Mouse (Mus musculus): ENCODE data around the gene Ralgps1. TPM values are rescaled to one million over a fixed set of nuclear protein-coding genes. Genes with fewer than 3 reads are reported as not detected.
"Not testable (repeated sequence)": the region's sequence is repeated elsewhere in the genome, so short reads cannot be mapped to it uniquely, and the experiment has no call there.

Gene Ralgps1
- polyA plus RNA-seq, 1 experiment from 2014 or later, result 3.2 TPM

DNA sequence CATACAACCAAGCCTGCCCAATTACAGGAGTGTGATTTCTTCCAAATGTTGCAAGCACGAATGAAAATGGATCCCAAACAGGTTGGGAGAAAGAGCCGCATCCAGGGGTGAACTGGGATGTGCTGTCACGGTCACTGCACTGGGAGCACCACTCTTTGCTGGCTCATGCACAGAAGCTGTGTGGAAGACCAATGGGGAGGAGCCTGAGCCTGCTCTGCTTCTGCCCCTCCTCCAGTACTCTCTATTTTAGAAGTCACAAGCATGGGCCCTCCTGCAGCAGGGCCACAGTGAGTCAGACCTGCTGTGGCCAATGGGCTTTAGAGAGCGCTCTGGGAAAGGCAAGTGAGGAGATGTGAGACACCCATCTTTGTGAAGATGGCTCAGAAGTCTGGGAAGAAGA lies 25.3 kb downstream of the Ralgps1 start:
- 0 out of 2 replicates have a peak overlapping the region, but pooled peaks have one; percentile 2 for H3K27ac ChIP-seq (replicated peaks)
- no peaks in the 10 kb centered on the region for H3K36me3 ChIP-seq
- H3K9me3 ChIP-seq (replicated peaks), result no peaks in the 10 kb centered on the region
- H3K4me2 ChIP-seq (replicated peaks), result no peak overlapping the region
- no peak for ATAC-seq (ENCODE audit: insufficient number of reproducible peaks, low FRiP score, low TSS enrichment, low read depth)
- peaks cover 20% of the 10 kb centered on the region for H3K4me1 ChIP-seq
- 64% methylated on average over 4 of the region's 4 CpGs for WGBS
- H3K9ac ChIP-seq, result no peak overlapping the region
- H3K27me3 ChIP-seq, result no peaks in the 10 kb centered on the region; the same call in 1 of the 2 replicates
- no peak overlapping the region for H3K4me3 ChIP-seq (replicated peaks)

DNA sequence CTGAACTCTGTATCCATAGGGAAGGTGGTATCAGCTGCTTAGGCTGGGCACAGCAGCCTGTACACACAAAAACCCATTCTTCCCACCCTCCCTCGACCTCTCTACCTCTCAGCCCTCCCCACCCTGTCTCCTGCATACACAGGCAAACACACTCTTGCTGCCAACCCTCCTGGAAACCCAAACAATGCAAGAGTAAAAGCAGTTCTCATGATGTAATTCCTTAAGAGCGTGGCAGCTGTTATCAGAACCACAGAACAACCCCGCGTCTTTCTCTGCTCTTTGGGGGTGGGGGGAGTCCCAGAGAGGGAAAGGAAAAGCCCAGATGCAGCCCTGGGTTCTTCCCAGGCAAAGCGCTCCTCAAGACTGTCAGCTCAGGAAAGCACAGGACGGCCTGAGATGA lies 25.8 kb downstream of the Ralgps1 start:
- ATAC-seq (ENCODE audit: insufficient number of reproducible peaks, low FRiP score, low TSS enrichment, low read depth), result no peak
- H3K27me3 ChIP-seq, result no peaks in the 10 kb centered on the region; the same call in 1 of the 2 replicates
- 27% methylated on average over 6 of the region's 6 CpGs for WGBS
- H3K9ac ChIP-seq, result no peak overlapping the region
- no peak overlapping the region; the same call in 1 of the 2 replicates for H3K27ac ChIP-seq (replicated peaks)
- no peak overlapping the region for H3K4me2 ChIP-seq (replicated peaks)
- H3K4me3 ChIP-seq (replicated peaks), result no peak overlapping the region
- H3K4me1 ChIP-seq, result peaks cover 20% of the 10 kb centered on the region
- no peaks in the 10 kb centered on the region for H3K36me3 ChIP-seq
- no peaks in the 10 kb centered on the region for H3K9me3 ChIP-seq (replicated peaks)

DNA sequence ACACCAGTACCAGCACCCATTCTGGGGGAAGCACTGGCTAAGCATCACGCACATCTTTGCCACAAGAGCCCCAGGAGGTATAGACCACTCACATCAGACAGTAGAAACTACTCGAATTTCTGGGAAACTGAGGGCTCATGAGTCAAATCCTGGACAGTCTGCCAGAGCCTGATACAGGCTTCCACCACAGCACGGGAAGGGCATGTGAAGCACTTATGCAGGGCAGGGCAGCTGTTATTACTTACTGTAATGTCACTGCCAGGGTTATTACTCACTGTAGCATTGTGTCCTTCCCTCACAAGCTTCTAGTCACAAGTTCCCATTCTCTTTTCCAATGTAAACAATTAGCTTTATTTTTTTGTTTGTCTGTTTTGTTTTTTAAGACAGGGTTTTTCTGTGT lies 27.9 kb downstream of the Ralgps1 start:
- Histone ChIP-seq H3K4me2 (replicated peaks) (no peak overlapping the region), H3K9ac (no peak overlapping the region), H3K4me3 (replicated peaks) (no peak overlapping the region), H3K4me1 (peaks cover 20% of the 10 kb centered on the region), H3K9me3 (replicated peaks) (no peaks in the 10 kb centered on the region), H3K27ac (replicated peaks) (no peak overlapping the region), H3K27me3 (no peaks in the 10 kb centered on the region; the same call in 1 of the 2 replicates), H3K36me3 (no peaks in the 10 kb centered on the region)
- WGBS, result 55% methylated on average over 3 of the region's 3 CpGs
- no peak for ATAC-seq (ENCODE audit: insufficient number of reproducible peaks, low FRiP score, low TSS enrichment, low read depth)

DNA sequence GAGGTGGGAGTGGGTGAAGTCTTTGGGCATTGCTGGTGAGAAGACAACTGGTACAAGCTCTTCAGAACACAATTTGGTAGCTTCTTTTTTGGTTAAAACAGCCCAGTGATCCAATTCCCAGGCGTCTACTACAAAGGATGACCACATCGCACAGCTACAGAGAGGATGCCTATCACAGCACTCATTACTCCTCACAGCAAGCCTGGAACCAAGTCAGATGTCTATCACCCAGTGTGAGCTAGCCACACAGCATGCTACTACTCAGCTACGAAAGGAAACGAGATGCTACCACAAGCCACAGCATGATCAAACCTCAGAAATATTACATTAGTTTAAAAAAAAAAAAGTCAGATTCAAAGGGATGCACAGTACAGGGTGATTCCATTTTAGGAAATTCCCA lies 29.1 kb downstream of the Ralgps1 start:
- Histone ChIP-seq H3K36me3 (no peaks in the 10 kb centered on the region), H3K27ac (replicated peaks) (no peak overlapping the region), H3K4me3 (replicated peaks) (no peak overlapping the region), H3K27me3 (no peaks in the 10 kb centered on the region; the same call in 1 of the 2 replicates), H3K9ac (no peak overlapping the region), H3K4me2 (replicated peaks) (no peak overlapping the region), H3K9me3 (replicated peaks) (no peaks in the 10 kb centered on the region), H3K4me1 (peaks cover 20% of the 10 kb centered on the region)
- WGBS, result 75% methylated on average over 4 of the region's 4 CpGs
- ATAC-seq (ENCODE audit: insufficient number of reproducible peaks, low FRiP score, low TSS enrichment, low read depth), result no peak

DNA sequence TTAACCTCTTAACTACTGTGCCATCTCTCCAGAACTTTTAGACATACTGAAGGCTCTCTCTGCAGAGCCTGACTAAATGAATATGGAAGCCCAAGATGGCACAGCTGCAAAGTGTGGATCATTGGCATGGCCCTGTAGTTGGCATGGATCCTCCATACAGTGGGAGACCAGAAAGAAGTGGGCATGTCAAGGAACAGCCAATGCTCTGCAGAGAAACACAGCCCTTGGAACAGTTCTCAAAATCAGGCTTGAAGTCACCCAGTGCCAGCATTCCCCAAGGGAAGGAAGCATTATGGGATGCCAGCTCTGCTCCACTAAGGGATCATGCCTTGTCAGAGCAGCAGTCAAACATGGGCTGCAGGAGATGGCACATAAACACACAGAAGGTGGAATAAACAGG lies 35.5 kb downstream of the Ralgps1 start:
- Histone ChIP-seq H3K4me2 (replicated peaks) (no peak overlapping the region), H3K9me3 (replicated peaks) (no peaks in the 10 kb centered on the region), H3K27ac (replicated peaks) (no peak overlapping the region), H3K4me3 (replicated peaks) (no peak overlapping the region), H3K9ac (no peak overlapping the region), H3K27me3 (no peaks in the 10 kb centered on the region), H3K4me1 (no peaks in the 10 kb centered on the region), H3K36me3 (0 out of 2 replicates have a peak, but pooled peaks cover 6% of the 10 kb centered on the region)
- no peak for ATAC-seq (ENCODE audit: insufficient number of reproducible peaks, low FRiP score, low TSS enrichment, low read depth)

DNA sequence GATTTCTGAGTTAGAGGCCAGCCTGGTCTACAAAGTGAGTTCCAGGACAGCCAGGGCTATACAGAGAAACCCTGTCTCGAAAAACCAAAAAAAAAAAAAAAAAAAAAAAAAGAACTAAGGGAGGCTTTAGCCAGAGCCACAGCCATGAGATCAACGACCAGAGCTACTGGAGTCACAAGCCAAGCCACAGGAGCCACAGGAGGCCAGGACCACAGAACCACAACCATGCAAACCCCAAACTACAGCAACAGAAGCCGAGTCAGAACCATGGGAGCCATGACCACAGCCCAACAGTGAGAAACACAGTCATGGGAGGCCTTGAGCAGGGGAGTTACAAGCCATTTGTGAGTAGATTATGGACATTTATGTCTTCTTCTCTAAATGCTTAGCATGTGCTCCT lies 41.7 kb downstream of the Ralgps1 start:
- H3K4me2 ChIP-seq (replicated peaks), result no peak overlapping the region
- H3K9ac ChIP-seq, result no peak overlapping the region
- no peaks in the 10 kb centered on the region for H3K27me3 ChIP-seq
- no peaks in the 10 kb centered on the region for H3K4me1 ChIP-seq
- ATAC-seq (ENCODE audit: insufficient number of reproducible peaks, low FRiP score, low TSS enrichment, low read depth), result no peak
- WGBS, result 70% methylated on average over 2 of the region's 3 CpGs
- no peaks in the 10 kb centered on the region for H3K9me3 ChIP-seq (replicated peaks)
- H3K36me3 ChIP-seq, result no peaks in the 10 kb centered on the region
- no peak overlapping the region for H3K27ac ChIP-seq (replicated peaks)
- no peak overlapping the region for H3K4me3 ChIP-seq (replicated peaks)

DNA sequence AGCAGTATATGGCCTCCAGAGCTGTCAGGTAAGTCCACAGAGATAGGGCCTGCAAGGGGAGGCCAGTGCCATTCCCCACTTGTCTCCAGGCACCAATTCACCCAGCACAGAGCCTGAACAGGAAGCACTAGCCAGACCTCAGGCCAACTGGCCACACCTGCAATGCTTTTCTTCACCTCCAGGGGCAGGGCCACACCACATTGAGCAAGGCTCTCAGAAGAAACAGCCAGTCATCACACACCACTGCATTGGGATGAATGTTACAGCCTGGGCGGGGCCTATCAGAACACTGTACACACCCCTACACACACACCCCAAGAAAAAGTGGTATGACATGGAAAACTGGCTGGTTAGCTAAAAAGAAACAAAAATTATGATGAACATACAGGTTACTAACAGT lies 42.3 kb downstream of the Ralgps1 start:
- Histone ChIP-seq H3K4me1 (peaks cover 5% of the 10 kb centered on the region), H3K9ac (no peak overlapping the region), H3K9me3 (replicated peaks) (no peaks in the 10 kb centered on the region), H3K27ac (replicated peaks) (no peak overlapping the region), H3K4me3 (replicated peaks) (no peak overlapping the region), H3K27me3 (no peaks in the 10 kb centered on the region), H3K36me3 (no peaks in the 10 kb centered on the region), H3K4me2 (replicated peaks) (no peak overlapping the region)
- no peak for ATAC-seq (ENCODE audit: insufficient number of reproducible peaks, low FRiP score, low TSS enrichment, low read depth)
- WGBS, result 88% methylated on average over 1 of the region's 1 CpGs

DNA sequence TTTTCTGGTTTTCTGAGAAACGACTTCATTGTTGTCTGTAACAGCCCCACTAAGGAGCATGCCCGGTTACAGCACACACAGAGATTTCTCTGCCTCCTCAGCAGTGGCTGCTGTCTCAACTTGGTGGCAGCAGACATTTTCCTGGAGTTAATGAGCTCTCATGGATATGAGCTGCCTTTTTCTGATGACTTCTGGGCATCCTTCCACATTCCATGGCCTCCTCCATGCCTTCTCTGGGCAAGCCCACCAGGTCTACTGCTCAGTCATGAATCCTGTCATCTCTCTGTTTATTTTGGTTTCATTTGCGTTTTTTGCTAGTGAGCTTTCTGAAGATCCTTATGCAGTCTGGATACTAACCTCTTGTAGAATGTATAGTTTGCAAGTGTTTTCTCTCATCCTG lies 45.9 kb downstream of the Ralgps1 start:
- Histone ChIP-seq H3K27me3 (no peaks in the 10 kb centered on the region), H3K4me3 (replicated peaks) (no peak overlapping the region), H3K4me1 (peaks cover 8% of the 10 kb centered on the region), H3K27ac (replicated peaks) (no peak overlapping the region), H3K4me2 (replicated peaks) (no peak overlapping the region), H3K36me3 (no peaks in the 10 kb centered on the region), H3K9me3 (replicated peaks) (no peaks in the 10 kb centered on the region), H3K9ac (no peak overlapping the region)
- WGBS, result 50% methylated on average over 3 of the region's 3 CpGs
- no peak for ATAC-seq (ENCODE audit: insufficient number of reproducible peaks, low FRiP score, low TSS enrichment, low read depth)

DNA sequence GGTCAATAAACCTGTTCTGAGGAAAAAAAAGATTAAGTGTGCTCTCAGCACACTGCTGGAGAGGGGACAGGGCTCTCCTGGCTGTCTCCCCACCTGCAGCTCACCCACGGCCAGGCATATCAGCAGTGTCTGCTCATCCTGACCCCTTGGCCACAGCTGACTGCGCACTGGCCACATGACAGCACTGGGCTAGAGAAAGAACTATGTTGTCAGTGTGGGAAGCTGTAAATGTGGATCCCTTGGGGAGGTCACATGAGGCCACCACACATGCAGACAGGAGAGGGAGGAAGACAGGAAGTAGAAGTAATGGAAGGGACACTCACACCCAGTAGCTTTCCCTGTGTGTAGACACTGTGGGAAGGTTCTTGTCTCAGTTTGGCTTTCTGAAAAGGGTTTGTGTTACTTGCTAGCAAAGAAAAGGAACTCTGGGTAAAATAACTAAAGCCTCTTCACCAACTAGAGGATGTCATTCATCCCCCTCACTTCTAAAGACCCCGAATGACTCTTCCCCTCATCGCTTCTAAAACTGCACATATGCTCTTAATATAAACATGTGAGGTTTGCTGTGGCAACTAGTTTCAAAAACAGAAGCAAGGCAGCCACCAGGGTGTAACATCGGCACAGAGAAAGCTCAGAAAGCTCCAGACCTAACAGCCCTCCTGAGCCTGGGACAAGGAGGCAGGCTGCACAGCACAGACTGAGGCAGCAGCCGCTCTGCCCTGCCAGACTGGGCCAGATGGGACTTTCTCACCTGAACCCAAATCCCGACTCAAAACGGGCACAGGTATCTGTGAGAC lies 47.3 kb downstream of the Ralgps1 start:
- Histone ChIP-seq H3K27me3 (no peaks in the 10 kb centered on the region), H3K27ac (replicated peaks) (no peak overlapping the region), H3K36me3 (no peaks in the 10 kb centered on the region), H3K4me3 (replicated peaks) (no peak overlapping the region), H3K4me1 (peaks cover 11% of the 10 kb centered on the region), H3K9me3 (replicated peaks) (no peaks in the 10 kb centered on the region), H3K4me2 (replicated peaks) (no peak overlapping the region), H3K9ac (no peak overlapping the region)
- WGBS, result 47% methylated on average over 8 of the region's 8 CpGs
- no peak for ATAC-seq (ENCODE audit: insufficient number of reproducible peaks, low FRiP score, low TSS enrichment, low read depth)

DNA sequence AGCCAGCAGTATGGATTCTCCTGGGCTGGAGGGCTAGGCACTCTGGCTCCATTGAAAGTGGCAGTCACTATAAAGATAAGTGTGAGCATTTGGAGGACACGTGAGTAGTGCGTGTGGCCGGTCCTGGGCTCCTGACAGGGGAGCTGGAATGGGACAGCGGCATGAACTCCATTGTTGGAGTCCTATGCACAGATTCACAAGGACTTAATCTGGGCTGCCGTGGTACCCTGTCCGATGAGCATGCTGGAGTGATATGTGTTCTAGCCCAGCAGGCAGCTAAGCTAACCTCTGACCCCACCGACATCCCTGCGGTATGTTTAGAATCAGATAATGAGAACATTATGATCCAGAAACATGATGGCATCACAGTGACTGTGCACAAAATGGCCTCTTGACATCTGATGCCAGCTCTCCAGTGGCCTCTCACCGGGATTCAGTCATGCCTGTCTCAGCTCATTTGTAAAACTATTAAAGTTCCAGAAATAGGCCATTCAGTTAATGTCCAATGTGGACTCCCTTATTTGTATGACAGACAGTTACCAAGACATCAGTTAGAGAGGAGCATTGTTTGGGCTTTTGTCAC lies 48.2 kb downstream of the Ralgps1 start:
- not testable (repeated sequence) for H3K4me2 ChIP-seq (replicated peaks); H3K27me3 ChIP-seq; H3K4me3 ChIP-seq (replicated peaks); H3K9me3 ChIP-seq (replicated peaks); H3K27ac ChIP-seq (replicated peaks); ATAC-seq (ENCODE audit: insufficient number of reproducible peaks, low FRiP score, low TSS enrichment, low read depth); H3K36me3 ChIP-seq; H3K9ac ChIP-seq
- 59% methylated on average over 9 of the region's 9 CpGs for WGBS
- H3K4me1 ChIP-seq, result peaks cover 18% of the 10 kb centered on the region

DNA sequence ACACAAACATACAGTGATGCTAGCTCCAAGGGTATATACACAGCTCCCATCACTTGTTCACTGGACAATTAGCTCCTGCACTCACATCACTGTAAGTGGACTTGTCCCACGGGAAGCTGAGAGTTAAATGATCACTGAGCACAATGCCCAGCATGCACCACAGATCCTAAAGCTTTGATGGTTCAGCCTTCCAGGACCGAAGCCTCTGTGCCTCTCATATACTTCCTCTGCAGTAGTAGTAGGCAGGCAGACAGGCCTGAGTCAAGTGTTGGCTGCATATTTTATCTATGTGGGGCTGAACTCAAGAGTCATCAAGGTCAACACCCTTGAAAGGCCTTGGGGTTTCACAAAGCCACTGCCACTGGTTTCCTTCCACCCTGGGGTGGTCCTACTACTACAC lies 49.6 kb downstream of the Ralgps1 start:
- 81% methylated on average over 2 of the region's 2 CpGs for WGBS
- ATAC-seq (ENCODE audit: insufficient number of reproducible peaks, low FRiP score, low TSS enrichment, low read depth), result no peak
- no peak overlapping the region for H3K4me3 ChIP-seq (replicated peaks)

DNA sequence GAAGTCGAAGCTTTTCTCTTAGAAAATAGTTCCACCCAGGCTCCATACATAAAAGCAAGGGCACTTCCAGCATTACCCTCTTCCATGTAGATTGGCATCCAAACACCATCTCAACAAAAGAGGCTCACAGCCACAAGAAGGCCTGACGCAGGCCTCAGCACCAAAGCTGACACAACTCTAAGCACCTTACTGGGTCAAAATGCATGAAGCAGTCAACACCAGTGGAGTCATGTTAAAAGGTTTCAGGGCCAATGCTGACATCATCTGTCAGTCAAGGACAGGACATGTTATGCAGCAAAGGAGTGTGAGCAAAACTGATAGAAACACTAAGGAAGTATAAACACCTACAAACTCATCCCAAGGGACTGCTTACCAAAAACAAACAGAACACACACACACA lies 50.3 kb downstream of the Ralgps1 start:
- WGBS, result 76% methylated on average over 2 of the region's 2 CpGs
- Histone ChIP-seq H3K9me3 (replicated peaks) (no peaks in the 10 kb centered on the region), H3K27ac (replicated peaks) (no peak overlapping the region), H3K4me3 (replicated peaks) (no peak overlapping the region), H3K27me3 (no peaks in the 10 kb centered on the region), H3K4me1 (peaks cover 31% of the 10 kb centered on the region), H3K4me2 (replicated peaks) (no peak overlapping the region), H3K9ac (no peak overlapping the region), H3K36me3 (no peaks in the 10 kb centered on the region)
- no peak for ATAC-seq (ENCODE audit: insufficient number of reproducible peaks, low FRiP score, low TSS enrichment, low read depth)

More for the DNA sequence above, 49.6 kb downstream of the Ralgps1 start:
- Histone ChIP-seq H3K36me3 (no peaks in the 10 kb centered on the region), H3K4me2 (replicated peaks) (no peak overlapping the region), H3K9ac (no peak overlapping the region), H3K4me1 (peaks cover 25% of the 10 kb centered on the region), H3K9me3 (replicated peaks) (no peaks in the 10 kb centered on the region), H3K27me3 (no peaks in the 10 kb centered on the region), H3K27ac (replicated peaks) (no peak overlapping the region)

Measured in embryonic facial prominence, embryonic 15.5 days (tissue).